Mouse (Mus musculus): ENCODE data around the gene Rab11a. TPM values are rescaled to one million over a fixed set of nuclear protein-coding genes. Genes with fewer than 3 reads are reported as not detected.

Rab11a gene
- polyA plus RNA-seq, 2 experiments = 89.6 to 243 TPM

DNA sequence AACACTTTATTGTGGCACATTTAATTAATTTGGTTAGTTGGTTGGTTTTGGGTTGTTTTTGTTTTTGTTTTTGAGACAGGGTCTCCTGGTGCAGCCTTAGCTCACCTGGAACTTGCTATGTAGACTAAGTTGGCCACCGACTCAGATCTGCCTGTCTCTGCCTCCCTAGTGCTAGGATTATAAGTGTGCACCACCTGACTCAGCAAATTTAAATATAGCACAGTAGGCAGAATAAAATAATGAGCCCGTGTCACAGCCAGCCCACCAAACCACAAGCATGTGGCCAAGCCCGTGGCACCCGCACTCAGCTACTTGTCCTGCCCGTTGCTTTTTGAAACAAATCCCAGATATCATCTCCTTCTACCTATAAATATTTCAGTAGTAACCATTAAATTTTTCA is 15.0 kb upstream of the Rab11a start:
- H3K36me3 ChIP-seq (replicated peaks; ENCODE audit: control insufficient read depth, insufficient read depth, low read depth) = no peaks in the 10 kb centered on the region
- no peaks in the 10 kb centered on the region for H3K27me3 ChIP-seq (ENCODE audit: control insufficient read depth, insufficient read depth, low read length)
- WGBS (ENCODE audit: insufficient replicate concordance) = 29% methylated on average over 5 of the region's 5 CpGs
- no peaks in the 10 kb centered on the region for H3K9me3 ChIP-seq (ENCODE audit: control insufficient read depth, low read length)
- H3K4me3 ChIP-seq (ENCODE audit: insufficient read depth in 1 of 2, low read depth in 2 of 2, low read length in 2 of 2) = no peak overlapping the region
- DNase-seq (ENCODE audit: low read depth in 3 of 3, low spot score in 3 of 3) = no peak
- H3K27ac ChIP-seq = no peak overlapping the region
- H3K4me1 ChIP-seq (replicated peaks; ENCODE audit: control insufficient read depth in 2 of 2, insufficient read depth in 2 of 2, low read length in 1 of 2) = no peaks in the 10 kb centered on the region
- H3K4me2 ChIP-seq (ENCODE audit: low read depth) = no peak overlapping the region
- no peak overlapping the region for H3K9ac ChIP-seq (replicated peaks)
- ATAC-seq (ENCODE audit: insufficient read depth) = no peak
- no peak for TF ChIP-seq CTCF (IDR thresholded peaks at IDR 0.05; ENCODE audit: low read depth)
- TF ChIP-seq EP300 (IDR thresholded peaks at IDR 0.05; ENCODE audit: low read depth) = no peak

DNA sequence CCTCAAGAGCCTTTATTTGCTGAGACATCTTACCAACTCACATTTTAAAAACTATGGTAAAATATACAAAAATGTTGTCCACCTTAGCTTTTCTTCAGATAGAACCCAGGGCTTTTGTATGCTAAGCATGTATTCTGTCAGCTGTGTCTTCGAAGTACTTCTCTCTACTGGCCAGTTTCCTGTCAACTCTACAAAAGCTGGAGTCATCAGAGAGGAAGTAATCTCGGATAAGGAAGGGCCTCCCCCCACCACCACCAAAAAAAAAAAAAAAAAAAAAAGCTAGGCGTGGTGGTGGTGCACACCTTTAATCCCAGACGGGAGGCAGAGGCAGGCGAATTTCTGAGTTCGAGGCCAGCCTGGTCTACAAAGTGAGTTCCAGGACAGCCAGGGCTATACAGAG is 11.8 kb upstream of the Rab11a start:
- no peak for DNase-seq (ENCODE audit: low read depth in 3 of 3, low spot score in 3 of 3)
- no peaks in the 10 kb centered on the region for H3K9me3 ChIP-seq (ENCODE audit: control insufficient read depth, low read length)
- no peak for ATAC-seq (ENCODE audit: insufficient read depth)
- H3K27ac ChIP-seq = no peak overlapping the region
- no peak overlapping the region for H3K4me2 ChIP-seq (ENCODE audit: low read depth)
- 31% methylated on average over 6 of the region's 6 CpGs for WGBS (ENCODE audit: insufficient replicate concordance)
- no peak overlapping the region for H3K4me3 ChIP-seq (ENCODE audit: insufficient read depth in 1 of 2, low read depth in 2 of 2, low read length in 2 of 2)
- TF ChIP-seq EP300 (IDR thresholded peaks at IDR 0.05; ENCODE audit: low read depth) (no peak), CTCF (IDR thresholded peaks at IDR 0.05; ENCODE audit: low read depth) (no peak)
- no peaks in the 10 kb centered on the region for H3K27me3 ChIP-seq (ENCODE audit: control insufficient read depth, insufficient read depth, low read length)
- no peaks in the 10 kb centered on the region for H3K4me1 ChIP-seq (replicated peaks; ENCODE audit: control insufficient read depth in 2 of 2, insufficient read depth in 2 of 2, low read length in 1 of 2)
- H3K36me3 ChIP-seq (replicated peaks; ENCODE audit: control insufficient read depth, insufficient read depth, low read depth) = no peaks in the 10 kb centered on the region
- no peak overlapping the region for H3K9ac ChIP-seq (replicated peaks)

DNA sequence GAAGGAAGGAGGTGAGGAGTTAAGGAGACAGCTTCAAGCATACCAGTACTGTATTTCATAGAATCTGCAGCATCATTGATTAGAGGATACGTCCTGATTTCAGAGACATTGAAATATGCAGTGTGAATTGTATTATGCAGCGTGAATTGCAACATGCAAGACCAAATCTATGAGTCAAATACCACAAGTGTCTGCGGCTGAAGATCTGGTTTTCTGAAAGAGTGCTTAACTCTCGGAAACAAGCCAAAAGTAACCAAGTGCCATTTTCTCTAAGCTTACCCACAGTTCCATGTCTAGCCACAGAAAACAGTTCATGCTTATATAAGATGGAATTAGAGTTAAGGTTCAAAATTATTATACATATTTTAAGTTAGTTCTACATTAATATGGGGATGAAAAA is 10.2 kb upstream of the Rab11a start:
- Histone ChIP-seq H3K36me3 (replicated peaks; ENCODE audit: control insufficient read depth, insufficient read depth, low read depth) (no peaks in the 10 kb centered on the region), H3K4me3 (ENCODE audit: insufficient read depth in 1 of 2, low read depth in 2 of 2, low read length in 2 of 2) (no peak overlapping the region), H3K9ac (replicated peaks) (no peak overlapping the region), H3K4me2 (ENCODE audit: low read depth) (no peak overlapping the region), H3K9me3 (ENCODE audit: control insufficient read depth, low read length) (no peaks in the 10 kb centered on the region), H3K27me3 (ENCODE audit: control insufficient read depth, insufficient read depth, low read length) (no peaks in the 10 kb centered on the region), H3K4me1 (replicated peaks; ENCODE audit: control insufficient read depth in 2 of 2, insufficient read depth in 2 of 2, low read length in 1 of 2) (no peaks in the 10 kb centered on the region), H3K27ac (no peak overlapping the region)
- 60% methylated on average over 4 of the region's 4 CpGs for WGBS (ENCODE audit: insufficient replicate concordance)
- TF ChIP-seq CTCF (IDR thresholded peaks at IDR 0.05; ENCODE audit: low read depth) = no peak
- TF ChIP-seq EP300 (IDR thresholded peaks at IDR 0.05; ENCODE audit: low read depth) = no peak
- DNase-seq (ENCODE audit: low read depth in 3 of 3, low spot score in 3 of 3) = no peak
- no peak for ATAC-seq (ENCODE audit: insufficient read depth)

DNA sequence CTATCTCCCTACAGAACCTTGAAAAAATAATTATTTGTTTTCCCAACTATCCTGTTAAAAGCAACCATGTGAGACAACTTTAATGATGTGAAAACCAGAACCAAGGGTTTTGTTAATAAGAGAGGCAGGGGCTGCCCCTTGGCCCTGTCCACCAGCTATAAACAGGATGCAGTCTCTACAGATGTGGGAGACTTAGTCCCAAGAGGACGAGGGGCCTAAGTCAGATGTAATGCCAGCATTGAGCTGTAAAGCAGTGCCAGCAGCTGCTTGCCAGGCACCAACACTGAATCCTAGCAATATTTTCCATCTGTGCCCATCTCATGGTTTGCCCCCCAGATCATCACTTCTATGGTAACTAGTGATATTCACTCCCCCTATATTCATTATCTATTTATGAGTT is 4.9 kb upstream of the Rab11a start:
- ATAC-seq (ENCODE audit: insufficient read depth) (no peak), DNase-seq (ENCODE audit: low read depth in 3 of 3, low spot score in 3 of 3) (no peak)
- H3K27ac ChIP-seq = no peak overlapping the region
- TF ChIP-seq EP300 (IDR thresholded peaks at IDR 0.05; ENCODE audit: low read depth) = no peak
- TF ChIP-seq CTCF (IDR thresholded peaks at IDR 0.05; ENCODE audit: low read depth) = no peak
- no peak overlapping the region for H3K4me2 ChIP-seq (ENCODE audit: low read depth)
- no peaks in the 10 kb centered on the region for H3K27me3 ChIP-seq (ENCODE audit: control insufficient read depth, insufficient read depth, low read length)
- no peak overlapping the region for H3K4me3 ChIP-seq (ENCODE audit: insufficient read depth in 1 of 2, low read depth in 2 of 2, low read length in 2 of 2)
- H3K9me3 ChIP-seq (ENCODE audit: control insufficient read depth, low read length) = no peaks in the 10 kb centered on the region
- 48% methylated on average over 1 of the region's 1 CpGs for WGBS (ENCODE audit: insufficient replicate concordance)
- H3K9ac ChIP-seq (replicated peaks) = no peak overlapping the region
- H3K36me3 ChIP-seq (replicated peaks; ENCODE audit: control insufficient read depth, insufficient read depth, low read depth) = no peaks in the 10 kb centered on the region
- H3K4me1 ChIP-seq (replicated peaks; ENCODE audit: control insufficient read depth in 2 of 2, insufficient read depth in 2 of 2, low read length in 1 of 2) = no peaks in the 10 kb centered on the region

DNA sequence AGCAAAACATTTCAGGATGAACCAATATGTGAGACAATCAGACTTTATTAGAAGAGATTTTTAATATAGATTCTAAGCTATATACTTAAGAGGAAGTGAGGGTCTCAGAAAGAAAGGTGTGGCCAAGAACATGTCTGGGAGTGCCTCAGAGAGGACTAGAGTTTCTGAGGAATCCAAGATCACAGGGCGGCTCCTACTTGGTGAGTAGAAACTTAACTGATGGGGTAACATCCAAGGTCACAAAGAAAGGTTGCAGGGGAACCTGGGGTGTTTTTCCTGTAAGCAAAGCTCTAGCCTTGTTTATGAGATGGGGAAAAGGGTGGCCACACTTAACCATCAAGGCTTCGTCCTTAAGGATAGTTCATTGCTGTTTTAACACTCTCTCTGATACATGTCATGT is 1.4 kb upstream of the Rab11a start:
- Histone ChIP-seq H3K9me3 (ENCODE audit: control insufficient read depth, low read length) (no peaks in the 10 kb centered on the region), H3K4me2 (ENCODE audit: low read depth) (no peak overlapping the region), H3K4me3 (ENCODE audit: insufficient read depth in 1 of 2, low read depth in 2 of 2, low read length in 2 of 2) (no peak overlapping the region), H3K27ac (no peak overlapping the region), H3K9ac (replicated peaks) (no peak overlapping the region), H3K27me3 (ENCODE audit: control insufficient read depth, insufficient read depth, low read length) (no peaks in the 10 kb centered on the region), H3K4me1 (replicated peaks; ENCODE audit: control insufficient read depth in 2 of 2, insufficient read depth in 2 of 2, low read length in 1 of 2) (peaks cover 3 to 9% of the 10 kb centered on the region in 2 experiments), H3K36me3 (replicated peaks; ENCODE audit: control insufficient read depth, insufficient read depth, low read depth) (no peaks in the 10 kb centered on the region)
- WGBS (ENCODE audit: insufficient replicate concordance) = 72% methylated on average over 2 of the region's 2 CpGs
- TF ChIP-seq CTCF (IDR thresholded peaks at IDR 0.05; ENCODE audit: low read depth) = no peak
- no peak for TF ChIP-seq EP300 (IDR thresholded peaks at IDR 0.05; ENCODE audit: low read depth)
- ATAC-seq (ENCODE audit: insufficient read depth) = no peak
- DNase-seq (ENCODE audit: low read depth in 3 of 3, low spot score in 3 of 3) = no peak
